Mouse (Mus musculus): ENCODE results near the gene Pogz.

DNA sequence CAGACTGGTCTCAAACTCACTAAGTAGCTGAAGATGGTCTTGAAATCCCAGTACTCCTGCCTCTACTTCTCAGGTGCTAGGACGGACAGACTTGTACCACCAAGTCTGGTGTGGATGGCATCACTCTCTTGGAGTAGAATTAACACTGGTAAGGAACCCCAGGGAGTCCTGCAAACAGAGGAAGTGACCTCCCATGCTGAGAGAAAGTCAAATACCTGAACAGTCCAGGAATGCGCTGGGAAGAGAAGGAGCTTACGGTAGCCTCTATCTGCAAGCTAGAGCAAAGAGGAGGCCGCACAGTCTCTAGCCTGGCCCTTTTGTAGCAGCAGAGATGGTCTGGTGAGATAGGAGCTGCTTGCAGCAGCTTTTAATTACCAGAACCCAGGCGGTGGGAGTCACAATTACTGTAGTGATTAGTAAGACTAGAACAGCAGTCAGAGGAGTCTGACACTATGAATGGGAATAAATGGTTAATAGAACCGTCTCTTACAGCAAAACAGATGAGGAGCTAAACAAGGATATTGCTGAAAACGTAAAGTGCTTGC is 41.7 kb upstream of the Pogz start:
- TF ChIP-seq CTCF (IDR thresholded peaks at IDR 0.05; ENCODE audit: low read depth) (no peak), EP300 (IDR thresholded peaks at IDR 0.05; ENCODE audit: low read depth) (no peak)

Data from liver, embryonic 14.5 days (tissue).